Mouse (Mus musculus): ENCODE measurements around the gene 4933430I17Rik. TPM values are rescaled to one million over a fixed set of nuclear protein-coding genes. Genes with fewer than 3 reads are reported as not detected.

The 4933430I17Rik gene
- total RNA-seq, 1 experiment from 2014 or later = not detected

DNA sequence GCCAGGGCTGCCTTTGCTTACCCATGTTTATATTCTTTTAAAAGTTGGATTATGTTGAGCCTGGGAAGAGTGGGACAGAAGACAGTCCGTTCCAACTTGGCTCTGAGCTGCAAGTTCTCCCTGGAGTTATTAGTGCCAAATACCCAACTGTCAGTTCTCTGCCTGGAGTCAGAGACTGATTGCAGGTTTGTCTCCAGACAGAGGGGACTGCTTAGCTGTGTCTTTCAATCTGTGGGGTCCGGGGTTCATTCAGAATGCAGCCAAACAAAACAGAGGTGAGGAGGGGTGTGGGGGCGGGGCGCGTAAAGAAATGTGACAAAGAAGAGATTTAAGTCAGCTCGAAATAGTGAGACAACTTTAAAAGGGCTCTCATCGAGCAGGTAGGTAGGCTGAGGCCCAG, 23.6 kb upstream of the 4933430I17Rik start:
- no peak; a peak in 1 of 4 replicates for ATAC-seq (replicated peaks in 1 of 2; ENCODE audit: insufficient read depth in 1 of 2, low FRiP score in 2 of 2, low TSS enrichment in 1 of 2, low read depth in 1 of 2, poor library complexity in 2 of 2, severe bottlenecking in 2 of 2)

DNA sequence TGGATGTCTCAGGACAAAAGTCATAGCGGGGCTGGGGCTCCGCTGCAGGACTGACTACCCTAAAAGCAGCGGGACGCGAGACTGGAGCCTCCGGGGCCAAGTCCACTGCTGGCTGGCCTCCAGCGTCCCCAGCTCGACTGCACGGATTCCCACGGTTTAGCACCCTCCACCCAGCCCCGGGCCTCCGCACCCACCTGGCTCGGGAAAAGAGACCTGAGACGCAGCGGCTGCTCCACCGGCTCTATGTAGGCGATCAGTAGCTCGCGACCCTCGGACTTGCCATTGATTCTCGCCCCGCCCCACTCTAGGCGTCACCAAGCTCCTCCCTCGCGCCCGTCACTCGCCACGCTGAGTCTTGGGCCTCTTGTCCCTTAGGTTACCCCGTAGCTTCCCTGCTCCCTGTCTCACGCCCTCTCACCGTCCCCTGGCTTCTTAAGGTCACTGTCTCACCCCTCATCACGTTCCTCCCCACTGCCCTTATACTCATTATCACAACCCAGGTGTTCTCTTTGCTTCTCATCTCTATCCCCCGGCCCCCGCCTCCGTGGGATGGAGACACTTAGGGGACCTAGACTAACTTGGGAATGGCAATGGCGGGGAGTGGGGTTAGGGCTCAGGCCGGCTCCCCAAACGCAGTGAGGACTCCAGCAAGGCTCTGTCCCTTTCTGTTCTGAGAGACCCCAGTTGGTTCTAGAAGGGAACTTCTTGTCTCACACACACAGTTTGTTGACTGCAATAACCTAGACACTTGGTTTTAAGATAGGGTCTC, 23.0 kb upstream of the 4933430I17Rik start:
- ATAC-seq (replicated peaks in 1 of 2; ENCODE audit: insufficient read depth in 1 of 2, low FRiP score in 2 of 2, low TSS enrichment in 1 of 2, low read depth in 1 of 2, poor library complexity in 2 of 2, severe bottlenecking in 2 of 2) = peak; percentile 95 to 96

DNA sequence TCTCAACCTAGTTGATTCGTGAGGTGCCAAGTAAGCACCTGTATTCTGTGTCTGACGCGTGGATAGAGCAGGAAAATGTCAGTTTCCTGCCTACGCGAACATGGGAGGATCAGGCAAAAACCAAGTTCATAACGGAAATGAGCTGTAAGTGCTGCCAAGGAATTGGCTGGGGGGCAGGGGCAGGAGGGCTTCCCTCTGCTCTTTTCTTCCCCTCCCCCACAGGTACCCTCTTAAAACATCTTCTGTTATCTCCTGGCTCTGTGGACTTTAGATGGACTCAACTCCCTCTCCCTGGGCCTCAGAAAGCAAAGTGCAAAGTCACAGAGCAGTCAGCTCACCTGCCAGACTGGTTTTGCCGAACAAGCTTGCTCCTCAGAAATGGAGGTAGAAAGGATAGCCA, 22.2 kb upstream of the 4933430I17Rik start:
- no peak for ATAC-seq (replicated peaks in 1 of 2; ENCODE audit: insufficient read depth in 1 of 2, low FRiP score in 2 of 2, low TSS enrichment in 1 of 2, low read depth in 1 of 2, poor library complexity in 2 of 2, severe bottlenecking in 2 of 2)

DNA sequence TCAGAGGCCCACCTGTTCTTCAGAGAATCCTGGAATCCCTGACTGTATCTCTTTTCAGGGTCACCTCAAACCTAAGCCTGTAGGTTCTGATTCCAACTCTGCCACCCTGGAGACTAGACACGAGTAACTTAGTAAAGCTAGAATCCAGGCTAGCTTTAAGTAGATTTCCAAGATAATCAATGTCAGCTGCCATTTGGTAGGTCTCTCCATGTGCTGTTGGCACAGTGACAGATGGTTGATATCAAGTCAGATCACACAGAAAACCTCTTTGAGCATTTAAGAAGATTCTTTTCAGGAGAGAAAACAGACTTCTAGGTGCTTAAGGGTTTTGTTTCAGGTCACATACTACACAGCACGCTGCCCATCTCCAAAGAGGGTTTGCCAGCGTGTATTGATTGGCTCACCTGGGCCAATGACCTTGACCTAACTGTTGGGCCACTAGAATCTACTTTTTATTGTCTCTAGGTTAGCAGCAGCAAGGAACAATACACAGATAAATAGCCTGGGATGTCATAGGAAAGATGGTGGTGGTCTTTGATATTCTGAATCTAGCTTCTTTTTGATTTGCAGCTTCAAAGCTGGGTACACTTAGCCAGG, 21.7 kb upstream of the 4933430I17Rik start, which contains the start of gene Hdhd3:
Gene Hdhd3 (minus strand): TSS at position 94 of the 597 bp plus-strand sequence.
- ATAC-seq (replicated peaks in 1 of 2; ENCODE audit: insufficient read depth in 1 of 2, low FRiP score in 2 of 2, low TSS enrichment in 1 of 2, low read depth in 1 of 2, poor library complexity in 2 of 2, severe bottlenecking in 2 of 2) = no peak

DNA sequence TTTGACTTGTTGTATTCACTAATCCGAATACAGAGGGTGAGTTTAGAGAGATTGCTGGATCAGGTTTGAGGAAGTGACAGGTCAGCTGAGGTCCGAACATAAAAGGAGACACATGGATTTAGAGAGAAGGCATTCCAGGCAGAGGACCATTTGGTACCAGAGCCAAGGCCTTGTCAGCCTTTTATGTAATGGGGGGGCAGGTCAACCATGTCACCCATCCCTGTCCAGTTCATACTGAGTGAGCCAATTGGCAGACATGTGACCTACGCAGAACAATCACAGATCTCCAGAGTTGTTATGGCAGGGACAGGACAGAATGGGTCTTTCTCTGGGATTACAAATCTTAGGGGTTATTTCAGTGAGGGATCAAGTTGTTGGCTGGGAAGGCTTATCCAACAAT, 19.2 kb upstream of the 4933430I17Rik start:
- no peak for ATAC-seq (replicated peaks in 1 of 2; ENCODE audit: insufficient read depth in 1 of 2, low FRiP score in 2 of 2, low TSS enrichment in 1 of 2, low read depth in 1 of 2, poor library complexity in 2 of 2, severe bottlenecking in 2 of 2)

DNA sequence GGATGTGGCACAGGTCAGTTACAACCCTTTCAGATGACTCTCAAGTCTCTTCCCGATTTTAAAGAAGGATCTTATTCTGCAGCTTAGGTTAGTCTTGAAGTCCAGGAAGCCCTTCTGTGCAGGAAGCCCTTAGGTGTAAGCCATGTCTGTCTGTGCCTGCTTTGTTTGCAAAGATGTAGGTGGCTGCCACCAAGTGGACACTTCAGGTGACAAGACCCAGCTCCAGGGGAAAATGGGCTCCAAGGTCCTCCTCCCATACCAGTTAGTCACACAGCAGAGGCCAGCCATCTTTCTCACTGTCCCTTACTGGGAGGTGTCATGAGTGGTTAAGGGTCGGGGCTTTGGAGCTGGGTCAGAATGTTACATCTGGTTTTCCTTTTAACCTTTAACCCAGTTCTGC, 18.4 kb upstream of the 4933430I17Rik start:
- ATAC-seq (replicated peaks in 1 of 2; ENCODE audit: insufficient read depth in 1 of 2, low FRiP score in 2 of 2, low TSS enrichment in 1 of 2, low read depth in 1 of 2, poor library complexity in 2 of 2, severe bottlenecking in 2 of 2) = peak; percentile 34 to 38; a peak in 1 of 4 replicates

DNA sequence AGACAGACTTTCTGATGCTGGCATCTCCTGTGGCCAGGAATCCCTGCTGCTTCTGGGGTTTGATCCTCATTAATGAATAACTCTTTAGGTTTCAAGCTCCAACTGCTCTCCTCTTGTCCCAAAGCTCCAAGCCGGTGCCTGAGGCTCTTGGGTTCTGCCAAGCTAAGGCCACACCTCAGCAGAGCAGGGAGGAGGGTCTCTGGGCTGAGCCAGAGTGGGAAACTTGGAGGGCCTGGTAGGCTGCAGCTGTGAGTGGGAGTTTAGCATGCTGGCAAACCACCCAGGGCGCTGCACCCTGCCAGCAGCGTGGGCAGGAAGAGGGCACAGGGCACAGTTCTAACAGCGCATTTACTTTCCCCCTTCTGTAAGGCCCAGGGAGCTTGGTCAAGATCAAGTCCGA, 16.3 kb upstream of the 4933430I17Rik start:
- no peak for ATAC-seq (replicated peaks in 1 of 2; ENCODE audit: insufficient read depth in 1 of 2, low FRiP score in 2 of 2, low TSS enrichment in 1 of 2, low read depth in 1 of 2, poor library complexity in 2 of 2, severe bottlenecking in 2 of 2)

DNA sequence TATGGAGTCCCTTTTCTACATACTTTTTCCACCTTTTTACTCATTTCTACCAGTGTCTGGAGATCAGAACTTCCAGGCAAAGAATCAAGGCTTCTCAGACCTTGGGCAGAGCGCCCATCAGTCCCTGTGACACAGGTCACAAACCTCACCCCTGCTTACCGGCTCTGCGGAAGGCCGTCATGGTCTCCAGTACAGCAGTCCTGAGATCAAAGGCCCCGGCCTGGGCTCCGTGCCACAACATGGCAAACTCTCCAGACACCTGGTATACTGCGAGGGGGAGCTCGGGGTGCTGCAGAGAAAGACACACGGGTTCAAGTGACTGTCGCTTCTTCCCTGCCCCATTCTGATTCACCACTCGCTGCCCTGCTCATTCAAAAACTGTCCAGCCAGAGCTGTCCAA, 15.2 kb upstream of the 4933430I17Rik start:
- ATAC-seq (replicated peaks in 1 of 2; ENCODE audit: insufficient read depth in 1 of 2, low FRiP score in 2 of 2, low TSS enrichment in 1 of 2, low read depth in 1 of 2, poor library complexity in 2 of 2, severe bottlenecking in 2 of 2) = no peak

DNA sequence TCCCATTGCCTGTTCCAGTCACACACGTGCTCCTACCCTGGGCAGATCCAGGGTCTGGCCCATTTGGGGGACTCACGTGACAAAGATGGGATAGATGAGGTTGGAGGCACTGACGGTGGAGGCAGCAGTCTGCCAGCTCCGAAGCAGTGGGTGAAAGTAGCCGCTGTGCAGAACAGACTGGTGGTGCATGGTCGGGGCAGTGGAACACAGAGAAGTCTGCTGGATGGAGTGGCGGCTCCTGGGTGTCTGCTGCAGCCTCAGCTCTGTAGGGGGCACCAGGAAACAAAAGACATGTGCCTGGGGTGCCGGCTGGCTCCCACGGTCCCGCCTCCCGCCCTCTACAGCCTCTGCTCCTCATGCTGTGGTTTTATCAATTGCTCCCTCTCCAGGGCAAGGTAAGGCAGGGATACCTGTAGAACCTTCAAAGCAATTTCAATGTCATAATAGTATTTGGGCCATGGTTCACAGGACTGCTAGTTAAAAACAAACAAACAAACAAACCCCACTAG, 11.1 kb upstream of the 4933430I17Rik start:
- ATAC-seq (replicated peaks in 1 of 2; ENCODE audit: insufficient read depth in 1 of 2, low FRiP score in 2 of 2, low TSS enrichment in 1 of 2, low read depth in 1 of 2, poor library complexity in 2 of 2, severe bottlenecking in 2 of 2) = no peak

DNA sequence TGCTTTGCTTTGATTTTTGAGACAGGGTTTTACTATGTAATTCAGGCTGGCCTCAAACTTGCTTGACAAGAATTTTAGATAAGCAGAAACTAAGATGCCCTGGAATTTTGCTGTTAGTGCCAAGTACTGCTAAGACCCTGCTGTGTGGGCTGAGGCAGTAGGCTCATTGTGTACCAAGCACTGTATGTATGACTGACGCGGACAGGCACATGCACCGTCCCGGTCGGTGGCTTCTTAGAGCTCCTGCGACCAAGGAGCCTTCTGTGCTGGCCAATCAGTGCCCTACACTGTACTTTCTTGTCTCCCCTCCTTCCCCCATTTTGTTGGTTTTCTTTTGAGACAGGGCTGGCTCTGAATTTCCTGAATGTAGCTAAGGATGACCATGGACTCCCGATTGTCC, 10.2 kb upstream of the 4933430I17Rik start:
- ATAC-seq (replicated peaks in 1 of 2; ENCODE audit: insufficient read depth in 1 of 2, low FRiP score in 2 of 2, low TSS enrichment in 1 of 2, low read depth in 1 of 2, poor library complexity in 2 of 2, severe bottlenecking in 2 of 2) = no peak

DNA sequence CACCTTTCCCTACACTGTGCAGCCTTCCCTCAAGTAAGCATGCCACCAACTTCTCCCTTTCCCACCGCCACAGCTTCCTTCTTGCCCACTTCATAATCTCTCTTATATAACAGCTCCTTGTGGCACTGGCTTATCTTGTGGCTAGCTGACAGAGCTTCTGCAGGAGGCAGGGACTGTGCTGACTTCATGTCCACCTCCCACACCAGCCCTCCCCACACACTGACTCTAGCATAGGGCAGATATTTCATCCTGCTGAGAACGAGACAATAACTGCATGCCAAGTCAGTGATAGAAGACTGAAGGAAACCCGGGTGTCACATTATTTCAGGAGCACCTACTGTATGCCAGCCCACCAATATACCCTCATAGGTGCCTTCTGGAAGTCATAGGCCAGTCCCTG, 9.7 kb upstream of the 4933430I17Rik start:
- ATAC-seq (replicated peaks in 1 of 2; ENCODE audit: insufficient read depth in 1 of 2, low FRiP score in 2 of 2, low TSS enrichment in 1 of 2, low read depth in 1 of 2, poor library complexity in 2 of 2, severe bottlenecking in 2 of 2) = peak; percentile 37 to 43

DNA sequence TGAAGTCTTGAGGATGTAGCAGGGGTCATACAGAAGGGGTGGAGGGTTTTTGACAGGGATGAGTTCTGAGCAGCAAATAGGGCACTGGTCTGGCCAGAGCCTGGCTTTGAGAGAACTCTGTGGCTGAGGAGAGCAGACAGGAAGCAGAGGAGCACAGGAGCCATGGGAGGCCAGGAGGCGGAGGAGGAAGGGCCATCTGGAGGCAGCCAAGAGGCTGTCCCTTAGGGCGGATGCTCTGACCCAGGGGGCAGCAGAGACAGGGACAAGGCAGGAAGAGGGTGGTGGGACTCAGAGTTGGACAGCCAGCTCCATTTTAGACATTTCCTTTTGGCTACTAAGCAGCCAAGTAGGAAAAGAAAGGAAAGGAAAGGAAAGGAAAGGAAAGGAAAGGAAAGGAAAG, 9.1 kb upstream of the 4933430I17Rik start:
- no peak for ATAC-seq (replicated peaks in 1 of 2; ENCODE audit: insufficient read depth in 1 of 2, low FRiP score in 2 of 2, low TSS enrichment in 1 of 2, low read depth in 1 of 2, poor library complexity in 2 of 2, severe bottlenecking in 2 of 2)

DNA sequence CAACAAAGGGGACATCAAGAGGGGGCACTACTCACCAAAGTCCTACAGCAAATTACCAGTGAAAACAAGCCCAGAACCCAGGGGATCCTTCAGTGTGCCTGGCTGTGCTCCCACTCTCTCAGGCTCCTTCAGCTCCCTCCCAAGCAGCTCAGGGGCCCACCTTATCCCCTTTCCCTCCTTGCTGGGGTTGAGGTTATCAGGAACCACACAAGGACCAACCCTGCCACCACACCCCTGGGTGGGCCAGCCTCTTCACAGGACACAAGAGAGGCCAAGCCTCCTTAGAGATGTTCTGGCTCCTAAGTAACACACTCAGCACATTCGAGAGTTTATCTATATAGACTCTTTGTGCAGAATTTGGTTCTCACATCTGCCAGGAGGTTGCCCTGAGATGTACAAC, 8.6 kb upstream of the 4933430I17Rik start:
- ATAC-seq (replicated peaks in 1 of 2; ENCODE audit: insufficient read depth in 1 of 2, low FRiP score in 2 of 2, low TSS enrichment in 1 of 2, low read depth in 1 of 2, poor library complexity in 2 of 2, severe bottlenecking in 2 of 2) = peak in 1 of 2 experiments; percentile 24; a peak in 2 of 4 replicates

DNA sequence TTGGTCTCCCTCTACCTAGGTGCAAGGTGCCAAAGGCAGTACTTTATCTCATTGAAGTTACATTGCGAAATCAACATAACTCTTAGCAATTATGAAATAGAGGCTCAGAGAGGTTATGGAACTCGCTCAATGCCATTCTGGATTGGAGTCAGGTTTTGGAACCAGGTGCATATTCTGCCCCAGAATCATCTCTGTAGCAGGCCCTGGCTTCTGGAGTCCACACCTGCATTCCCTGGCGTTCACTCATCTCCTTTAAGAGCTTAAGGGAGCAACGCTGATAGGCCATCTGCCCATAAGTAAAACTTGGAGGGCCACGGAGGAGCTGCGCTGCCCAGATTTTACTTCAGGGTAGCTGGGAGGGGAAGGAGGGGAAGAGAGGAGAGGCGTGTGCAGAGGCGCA, 8.1 kb upstream of the 4933430I17Rik start:
- peak in 1 of 2 experiments; percentile 8; a peak in 1 of 4 replicates for ATAC-seq (replicated peaks in 1 of 2; ENCODE audit: insufficient read depth in 1 of 2, low FRiP score in 2 of 2, low TSS enrichment in 1 of 2, low read depth in 1 of 2, poor library complexity in 2 of 2, severe bottlenecking in 2 of 2)

DNA sequence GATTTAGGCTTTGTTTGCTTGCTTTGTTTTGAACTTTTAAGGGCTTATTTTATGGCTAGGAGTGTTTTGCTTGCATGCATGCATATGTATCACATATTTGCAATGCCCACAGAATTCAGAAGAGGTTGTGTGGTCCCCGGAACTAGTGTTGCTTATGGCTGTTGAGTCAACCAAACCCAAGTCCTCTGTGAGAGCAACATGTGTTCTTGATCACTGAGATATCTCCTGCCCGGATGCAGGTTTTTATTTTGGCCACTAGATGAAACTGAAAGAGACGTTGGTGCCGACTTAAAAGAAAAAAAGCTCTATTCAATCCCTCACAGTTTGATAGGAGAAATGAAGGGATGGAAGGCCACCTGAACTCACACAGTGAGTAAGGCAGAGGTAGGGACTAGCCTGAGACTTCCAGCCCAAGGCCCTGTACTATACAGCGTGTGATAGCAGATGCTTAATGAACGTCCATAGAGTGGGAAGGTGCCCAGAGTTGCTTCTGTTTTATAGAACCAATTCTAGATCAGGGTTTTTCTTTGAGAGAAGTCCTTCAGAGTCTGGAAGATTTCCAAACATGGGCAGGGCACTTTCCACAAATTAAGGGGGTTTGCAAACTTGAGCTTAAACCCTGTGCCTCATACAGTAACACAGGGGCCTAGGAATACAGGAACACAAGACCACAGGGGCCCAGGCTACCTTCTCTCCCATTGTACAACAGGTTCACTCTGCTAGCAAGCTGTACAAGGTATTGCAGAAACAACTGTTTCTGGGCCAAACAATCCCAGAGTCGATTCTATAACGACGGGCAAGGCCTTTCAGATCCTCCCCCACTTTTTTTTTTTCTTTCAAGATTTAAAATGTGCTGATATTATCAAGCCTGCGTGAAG, 7.4 kb upstream of the 4933430I17Rik start:
- no peak for ATAC-seq (replicated peaks in 1 of 2; ENCODE audit: insufficient read depth in 1 of 2, low FRiP score in 2 of 2, low TSS enrichment in 1 of 2, low read depth in 1 of 2, poor library complexity in 2 of 2, severe bottlenecking in 2 of 2)

DNA sequence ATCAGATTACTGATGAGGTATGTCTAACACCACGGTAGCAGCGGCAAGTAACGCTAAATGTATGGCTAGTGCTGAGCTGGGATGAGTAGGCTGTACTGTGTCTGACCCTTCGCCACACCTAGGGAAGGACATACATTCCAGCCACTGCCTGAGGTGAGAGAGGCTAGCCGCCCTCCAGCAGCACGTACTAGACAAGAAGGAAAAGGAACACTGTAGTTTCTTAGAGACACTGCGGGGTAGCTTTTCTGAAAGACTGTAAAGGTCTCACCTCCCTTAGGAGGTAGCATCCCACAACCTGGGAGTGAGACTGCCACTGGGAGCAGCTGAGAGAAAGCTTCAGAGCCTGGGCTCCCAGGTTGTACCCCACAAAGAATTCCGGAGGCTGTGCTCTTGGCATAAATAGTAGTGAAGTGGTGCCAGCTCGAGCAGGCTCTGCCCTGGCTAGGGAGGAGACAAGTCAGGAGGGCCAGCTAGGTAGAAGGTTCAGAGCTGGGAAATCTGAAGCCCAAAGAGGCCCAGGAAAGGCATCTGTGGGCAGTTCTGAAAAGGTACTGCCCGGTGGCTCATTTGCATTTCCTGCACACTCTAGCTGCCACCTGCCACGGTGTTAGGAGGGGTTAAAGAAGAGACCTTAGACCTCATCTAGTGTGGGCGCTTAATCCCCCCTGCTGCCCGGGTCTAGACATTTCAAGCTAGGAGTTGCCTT, 6.6 kb upstream of the 4933430I17Rik start:
- peak; percentile 4 to 9; a peak in 2 of 4 replicates for ATAC-seq (replicated peaks in 1 of 2; ENCODE audit: insufficient read depth in 1 of 2, low FRiP score in 2 of 2, low TSS enrichment in 1 of 2, low read depth in 1 of 2, poor library complexity in 2 of 2, severe bottlenecking in 2 of 2)

Data from hematopoietic stem cell, adult 5-6 weeks (primary cell).